In the genomic region with DNA sequence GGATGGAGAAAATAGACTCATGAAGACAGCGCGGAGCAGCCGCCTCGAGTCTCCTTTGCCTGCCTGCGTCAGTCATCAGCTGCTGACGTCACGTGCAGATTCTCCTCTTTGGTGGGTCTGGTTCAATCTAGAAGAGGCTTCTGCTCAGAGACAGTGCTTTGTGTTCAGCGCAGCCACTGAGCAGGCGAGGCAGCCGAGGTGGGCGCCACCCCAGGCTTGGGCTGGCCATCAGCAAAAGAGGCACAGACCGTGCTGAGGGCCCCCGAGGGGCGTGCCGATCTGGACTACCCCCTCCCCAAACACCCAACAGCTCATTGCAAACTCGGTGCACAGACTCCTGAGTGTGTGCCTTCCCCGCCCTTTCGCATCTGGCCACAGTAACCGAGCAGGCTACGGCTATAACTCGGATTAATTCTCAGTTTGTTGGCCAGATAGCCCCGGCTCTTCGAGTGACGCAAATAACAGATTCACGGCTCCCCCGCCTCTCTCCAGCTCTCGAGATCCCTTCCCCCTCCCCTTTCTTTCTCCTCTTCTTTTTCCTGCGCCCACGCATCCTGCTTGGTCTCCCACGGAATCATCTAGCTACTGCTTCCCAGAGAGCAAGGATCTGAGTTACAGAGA, we compare ENCODE assay signal across 9 mouse cellular contexts.
DNase-seq lines count a peak whose midpoint lies in the region; ATAC-seq and TF ChIP-seq lines count a peak whose summit lies in the region.
"Had no signal": no experiment of that assay in that cellular context is flagged by ENCODE, and none has a peak within 500 bp of the region (broad histone marks: within the 10 kb centered on the region; RNA-seq: fewer than 3 reads in every experiment).

No protein-coding gene starts in this region.

- no peaks in the 10 kb centered on the region for H3K4me1 ChIP-seq in ES-Bruce4 (ENCODE audit: control insufficient read depth, insufficient read depth, low read length)
- peaks cover 5% of the 10 kb centered on the region; the same call in 1 of the 2 replicates for H3K4me1 ChIP-seq in embryonic facial prominence, embryonic 11.5 days (ENCODE audit: control insufficient read depth, insufficient read depth, low read length)
- no peaks in the 10 kb centered on the region for H3K4me1 ChIP-seq in intestine, embryonic 16.5 days (ENCODE audit: control insufficient read depth, insufficient read depth, low read length)

- no peaks in the 10 kb centered on the region for H3K9me3 ChIP-seq in ES-Bruce4 (replicated peaks; ENCODE audit: control insufficient read depth, insufficient read depth, low read length, poor library complexity, severe bottlenecking)
- H3K9me3 ChIP-seq in embryonic facial prominence, embryonic 11.5 days (replicated peaks; ENCODE audit: control insufficient read depth, low read length), result no peaks in the 10 kb centered on the region
- no peaks in the 10 kb centered on the region for H3K9me3 ChIP-seq in intestine, embryonic 16.5 days (ENCODE audit: control insufficient read depth, low read length)

- peaks cover 13% of the 10 kb centered on the region; the same call in 1 of the 2 replicates for H3K27me3 ChIP-seq in ES-Bruce4 (ENCODE audit: control insufficient read depth, insufficient read depth, low read length, poor library complexity, severe bottlenecking)
- H3K27me3 ChIP-seq in embryonic facial prominence, embryonic 11.5 days (ENCODE audit: control insufficient read depth, insufficient read depth, low read length), result peaks cover 56% of the 10 kb centered on the region
- peaks cover 59% of the 10 kb centered on the region for H3K27me3 ChIP-seq in intestine, embryonic 16.5 days (replicated peaks; ENCODE audit: control insufficient read depth, insufficient read depth, low read length)

- H3K4me3 ChIP-seq in ES-Bruce4 (ENCODE audit: low read depth, low read length), result peak overlapping the region; percentile 14; the same call in 1 of the 2 replicates
- H3K4me3 ChIP-seq in embryonic facial prominence, embryonic 11.5 days (ENCODE audit: low read depth, low read length), result peak overlapping the region; percentile 21; the same call in 1 of the 2 replicates
- peak overlapping the region; percentile 16; the same call in 1 of the 2 replicates for H3K4me3 ChIP-seq in intestine, embryonic 16.5 days (ENCODE audit: low read length)
- H3K4me3 ChIP-seq: erythroblast, embryonic 14.5 days had no signal

- H3K27ac ChIP-seq in ES-Bruce4 (ENCODE audit: insufficient read depth, low read length), result no peak overlapping the region
- no peak overlapping the region for H3K27ac ChIP-seq in embryonic facial prominence, embryonic 11.5 days (replicated peaks; ENCODE audit: low read depth, low read length)
- H3K27ac ChIP-seq in intestine, embryonic 16.5 days (ENCODE audit: low read length), result no peak overlapping the region; the same call in 1 of the 2 replicates

- no peak for TF ChIP-seq EP300 in ES-Bruce4 (IDR thresholded peaks at IDR 0.05; ENCODE audit: insufficient read depth, low read depth, low read length)

- no peaks in the 10 kb centered on the region for H3K36me3 ChIP-seq in ES-Bruce4 (ENCODE audit: control insufficient read depth, insufficient read depth, low read length, poor library complexity, severe bottlenecking)
- no peaks in the 10 kb centered on the region for H3K36me3 ChIP-seq in embryonic facial prominence, embryonic 11.5 days (replicated peaks; ENCODE audit: control insufficient read depth, insufficient read depth, low read depth, low read length)
- no peaks in the 10 kb centered on the region for H3K36me3 ChIP-seq in intestine, embryonic 16.5 days (ENCODE audit: control insufficient read depth, insufficient read depth, low read length)

- no peak overlapping the region for H3K9ac ChIP-seq in ES-Bruce4 (ENCODE audit: low read depth, poor library complexity, severe bottlenecking)
- H3K9ac ChIP-seq in embryonic facial prominence, embryonic 11.5 days (replicated peaks; ENCODE audit: low read length), result no peak overlapping the region
- H3K9ac ChIP-seq in intestine, embryonic 16.5 days (ENCODE audit: low read depth, low read length), result no peak overlapping the region

- peak; percentile 78 for ATAC-seq in embryonic facial prominence, embryonic 11.5 days (replicated peaks; ENCODE audit: insufficient number of reproducible peaks, low FRiP score, low TSS enrichment, low read depth)
- ATAC-seq in intestine, embryonic 16.5 days, result peak; percentile 54

- WGBS in embryonic facial prominence, embryonic 11.5 days, result under 1% methylated on average over 30 of the region's 30 CpGs
- WGBS in intestine, embryonic 16.5 days, result 1% methylated on average over 30 of the region's 30 CpGs

- no peak for TF ChIP-seq CTCF in ES-Bruce4 (IDR thresholded peaks at IDR 0.05; ENCODE audit: low read depth, low read length)

- DNase-seq in adrenal gland, adult 2 months, result peak; percentile 24
- no peak for DNase-seq in adrenal gland, postnatal 4 days (ENCODE audit: low spot score in 2 of 2)
- DNase-seq in embryonic facial prominence, embryonic 11.5 days (ENCODE audit: low spot score), result no peak
- peak; percentile 36 for DNase-seq in neural tube, embryonic 10.5 days (ENCODE audit: extremely low spot score, low spot score)
- no peak for DNase-seq in spleen, postnatal 10 days (ENCODE audit: low spot score in 2 of 2)
- DNase-seq in B cell, adult 2 months, result no peak

- no peak for TF ChIP-seq POLR2A in ES-Bruce4 (IDR thresholded peaks at IDR 0.05; ENCODE audit: insufficient read depth, low read length)

- H3K4me2 ChIP-seq in embryonic facial prominence, embryonic 11.5 days (ENCODE audit: low read depth, low read length), result peak overlapping the region; percentile 36
- H3K4me2 ChIP-seq in intestine, embryonic 16.5 days (ENCODE audit: low read depth, low read length), result peak overlapping the region; percentile 12; the same call in 1 of the 2 replicates

Comparison
In these comparisons a context has a peak if more than half of its experiments do, and no peak if none do; other contexts are left out.
1. DNase-seq: peak in adrenal gland, adult 2 months (single experiment) and neural tube, embryonic 10.5 days (single experiment); none in adrenal gland, postnatal 4 days (0 of 2), embryonic facial prominence, embryonic 11.5 days (single experiment), spleen, postnatal 10 days (0 of 2) and B cell, adult 2 months (0 of 2).
2. Peak in every context shown above with its lines, with median percentiles within 50 percentile points of each other: H3K4me3 ChIP-seq.